Mouse (Mus musculus) thymus, adult 2 months (tissue): ENCODE measurements around the gene Rpl21. TPM values are rescaled to one million over a fixed set of nuclear protein-coding genes. Genes with fewer than 3 reads are reported as not detected.
"Not testable (repeated sequence)": the region's sequence is repeated elsewhere in the genome, so short reads cannot be mapped to it uniquely, and the experiment has no call there.

Source experiments
- DNase-seq: peaks from one replicate; pipeline ENCODE4 v3.0.0; 2021
- H3K27ac ChIP-seq: fragments of 200-500 bp; 2 replicates; pipeline ENCODE4 v1.5.1; 2012; ENCODE audit warnings: low read length, control low read depth; ENCODE audit not compliant: control insufficient read depth, insufficient read depth
- H3K27me3 ChIP-seq: fragments of 200-500 bp; 2 replicates; pipeline ENCODE4 v1.6.1; 2012; ENCODE audit warnings: mild to moderate bottlenecking, low read length, moderate library complexity, mixed read lengths; ENCODE audit not compliant: control insufficient read depth, insufficient read depth
- H3K36me3 ChIP-seq: fragments of 200-500 bp; 2 replicates; pipeline ENCODE4 v1.6.1; 2012; ENCODE audit warnings: mild to moderate bottlenecking, low read length, moderate library complexity; ENCODE audit not compliant: control insufficient read depth, insufficient read depth
- H3K4me1 ChIP-seq: fragments of 200-500 bp; replicated peaks from 2 replicates; pipeline ENCODE4 v1.6.1; 2012; ENCODE audit warnings: low read length; ENCODE audit not compliant: control insufficient read depth, insufficient read depth
- H3K4me3 ChIP-seq: fragments of 200-500 bp; 2 replicates; pipeline ENCODE4 v1.5.1; 2012; ENCODE audit warnings: mild to moderate bottlenecking, low read length, control low read depth, moderate library complexity; ENCODE audit not compliant: control insufficient read depth, insufficient read depth
- CTCF ChIP-seq: fragments of 200-500 bp; IDR thresholded peaks from 2 replicates; pipeline ENCODE4 v1.5.1; 2012; ENCODE audit warnings: mild to moderate bottlenecking, control low read depth, low read length, moderate library complexity, borderline replicate concordance; ENCODE audit not compliant: control insufficient read depth, poor library complexity, insufficient read depth; ENCODE audit errors: extremely low read depth
- POLR2A ChIP-seq: fragments of 200-500 bp; IDR thresholded peaks from 2 replicates; pipeline ENCODE4 v1.6.1; 2012; ENCODE audit warnings: mild to moderate bottlenecking, low read length, control low read depth, moderate library complexity; ENCODE audit not compliant: control insufficient read depth, poor library complexity, insufficient read depth; ENCODE audit errors: extremely low read depth
- WGBS: fragments of 180-500 bp; shearing (Covaris S2); methylation state at CpG from one replicate; pipeline ENCODE4 v1.1.7; 2018; 5-methylcytosine and 5-hydroxymethylcytosine counted together
- polyA plus RNA-seq: library from polyadenylated mRNA; depleted of rRNA; stranded (reverse); fragments of >200 nt; gene quantifications from 2 replicates; pipeline ENCODE4 v1.2.3, GENCODE M21; 2012

The Rpl21 gene
- polyA plus RNA-seq, 1 experiment: 60.9 TPM

- no peaks in the 10 kb centered on the region for H3K36me3 ChIP-seq
- H3K4me3 ChIP-seq: no peak overlapping the region
- H3K27ac ChIP-seq: no peak overlapping the region
- TF ChIP-seq POLR2A (no peak), CTCF (no peak)
- 24% methylated on average over 4 of the region's 4 CpGs for WGBS
- H3K27me3 ChIP-seq: no peaks in the 10 kb centered on the region
- no peak for DNase-seq
- peaks cover 4% of the 10 kb centered on the region; the same call in 1 of the 2 replicates for H3K4me1 ChIP-seq
Observed at GRCm38 (mm10) chr5:146865511-146865910, 32.8 kb downstream of the Rpl21 start.

DNA sequence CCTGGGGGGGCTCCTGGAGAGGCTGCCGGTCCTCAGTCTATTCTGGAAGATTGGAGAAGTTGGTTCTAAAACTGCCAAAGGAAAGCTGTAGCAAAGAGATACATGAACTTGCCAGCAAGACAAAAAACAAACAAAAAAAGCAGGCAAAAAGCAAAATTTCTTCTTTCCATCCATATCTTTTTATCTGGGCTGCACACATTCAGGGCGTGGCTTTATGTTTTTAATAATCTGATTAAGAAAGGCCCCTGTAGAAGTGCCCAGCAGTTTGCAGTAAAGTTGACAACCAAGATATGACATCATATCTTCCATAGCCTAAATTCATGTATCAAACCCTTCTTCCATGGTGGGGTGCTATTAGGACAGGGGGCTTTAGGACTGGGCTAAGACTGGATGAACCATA is 33.6 kb downstream of the Rpl21 start:
- TF ChIP-seq POLR2A (no peak), CTCF (no peak)

DNA sequence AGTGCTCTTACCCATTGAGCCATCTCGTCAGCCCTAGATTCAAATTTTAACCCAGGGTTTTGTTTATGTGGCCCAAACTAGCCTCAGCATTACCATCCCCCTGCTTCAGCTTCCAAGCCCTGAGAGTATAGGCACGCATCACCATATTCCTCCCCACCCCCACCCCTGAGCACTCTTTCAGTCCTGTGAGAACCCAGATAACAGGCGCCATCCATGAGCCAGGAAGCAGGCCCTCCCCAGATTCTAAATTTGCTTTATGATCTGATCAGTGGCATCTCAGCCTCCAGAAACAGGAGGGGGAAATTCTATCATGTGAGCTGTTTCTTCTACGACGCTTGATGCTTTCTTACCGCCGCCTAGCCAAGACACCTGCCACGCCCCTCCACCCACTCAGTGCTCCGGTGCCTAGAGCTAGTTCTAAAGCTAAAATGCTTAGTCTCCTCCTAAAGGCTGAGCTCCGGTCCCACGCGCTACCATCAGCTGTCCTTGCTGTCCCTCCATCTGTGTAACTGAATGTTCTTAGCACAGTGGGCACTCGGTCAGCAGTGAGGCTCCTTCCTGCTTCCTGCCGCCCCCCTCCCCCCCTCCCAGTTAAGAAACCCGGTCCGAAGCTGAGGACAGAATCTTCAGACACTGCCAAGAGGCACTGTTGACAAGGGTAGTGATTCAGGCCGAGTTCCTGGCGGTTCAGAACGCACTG is 34.7 kb downstream of the Rpl21 start:
- 16% methylated on average over 19 of the region's 19 CpGs for WGBS
- Histone ChIP-seq H3K27me3 (no peaks in the 10 kb centered on the region), H3K27ac (peak overlapping the region; percentile 39; the same call in 1 of the 2 replicates), H3K36me3 (no peaks in the 10 kb centered on the region), H3K4me1 (peaks cover 4% of the 10 kb centered on the region; the same call in 1 of the 2 replicates), H3K4me3 (no peak overlapping the region)
- DNase-seq: peak; percentile 55
- TF ChIP-seq POLR2A (no peak), CTCF (no peak)

More for the DNA sequence above, 33.6 kb downstream of the Rpl21 start:
- WGBS: 95% methylated on average over 2 of the region's 2 CpGs
- H3K4me1 ChIP-seq: peaks cover 4% of the 10 kb centered on the region; the same call in 1 of the 2 replicates
- no peaks in the 10 kb centered on the region for H3K36me3 ChIP-seq
- no peak overlapping the region for H3K27ac ChIP-seq
- no peak for DNase-seq
- no peaks in the 10 kb centered on the region for H3K27me3 ChIP-seq
- H3K4me3 ChIP-seq: no peak overlapping the region

DNA sequence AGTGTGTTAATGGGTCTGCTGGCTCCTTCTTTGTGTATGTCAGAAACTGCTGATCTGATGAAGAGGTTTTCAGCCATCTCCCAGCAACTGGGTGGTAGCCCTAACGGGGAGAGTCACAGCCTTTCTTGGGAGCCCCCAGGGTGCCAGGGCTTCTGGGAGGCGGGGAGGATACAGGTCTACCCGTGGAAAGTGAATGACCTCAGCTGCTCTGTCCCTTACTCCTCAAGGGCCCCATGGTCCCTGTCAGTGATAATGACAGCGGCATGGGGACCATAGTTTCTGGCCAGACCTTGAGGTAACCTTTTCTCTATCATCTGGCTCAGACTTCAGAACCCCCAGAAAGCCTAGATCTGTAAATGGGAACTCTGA is 35.2 kb downstream of the Rpl21 start:
- no peak for TF ChIP-seq CTCF
- TF ChIP-seq POLR2A: no peak
- no peak for DNase-seq
- Histone ChIP-seq H3K36me3 (no peaks in the 10 kb centered on the region), H3K27ac (no peak overlapping the region), H3K4me1 (peaks cover 4% of the 10 kb centered on the region; the same call in 1 of the 2 replicates), H3K4me3 (no peak overlapping the region), H3K27me3 (no peaks in the 10 kb centered on the region)
- WGBS: 78% methylated on average over 4 of the region's 4 CpGs

DNA sequence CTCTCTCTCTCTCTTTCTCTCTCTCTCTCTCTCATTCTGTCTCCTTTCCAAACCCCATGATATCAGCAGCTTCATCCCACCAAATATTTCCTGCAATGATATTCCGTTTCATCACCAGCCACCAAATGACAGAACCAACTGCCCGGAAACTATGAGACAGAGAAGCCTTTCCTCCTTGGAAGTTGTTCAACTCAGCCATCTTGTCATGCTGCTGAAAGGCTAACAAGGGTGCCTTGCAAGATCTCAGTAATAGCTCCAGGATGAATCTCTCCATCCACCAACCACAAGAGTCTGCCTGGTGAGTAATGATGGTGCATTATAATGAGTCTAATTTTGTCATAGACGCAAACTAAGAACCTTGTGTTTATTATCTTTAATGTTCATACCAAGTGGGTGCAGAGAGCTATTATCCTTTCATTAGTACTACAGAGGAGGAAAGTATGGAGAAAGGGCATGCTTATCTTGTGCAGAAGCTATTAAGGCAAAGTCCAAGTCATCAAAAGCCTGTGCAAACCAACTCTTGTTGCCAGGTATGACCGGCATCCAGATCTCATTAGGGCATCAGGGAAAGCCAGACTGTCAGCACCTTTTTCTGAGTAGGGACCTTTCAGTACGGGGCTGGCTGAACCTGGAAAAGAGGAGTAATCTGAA is 40.4 kb downstream of the Rpl21 start:
- 94% methylated on average over 5 of the region's 5 CpGs for WGBS
- no peak overlapping the region for H3K27ac ChIP-seq
- no peaks in the 10 kb centered on the region for H3K4me1 ChIP-seq

GRCm38 (mm10) chr5:146876024-146876423 is 43.3 kb downstream of the Rpl21 start:
- WGBS: 92% methylated on average over 2 of the region's 2 CpGs
- H3K36me3 ChIP-seq: no peaks in the 10 kb centered on the region
- no peak overlapping the region for H3K4me3 ChIP-seq
- H3K27me3 ChIP-seq: no peaks in the 10 kb centered on the region
- no peak overlapping the region for H3K27ac ChIP-seq
- TF ChIP-seq POLR2A (no peak), CTCF (no peak)
- H3K4me1 ChIP-seq: no peaks in the 10 kb centered on the region
- no peak for DNase-seq

More for the DNA sequence above, 40.4 kb downstream of the Rpl21 start:
- Histone ChIP-seq H3K4me3 (no peak overlapping the region), H3K27me3 (no peaks in the 10 kb centered on the region), H3K36me3 (no peaks in the 10 kb centered on the region)
- DNase-seq: no peak
- no peak for TF ChIP-seq CTCF
- no peak for TF ChIP-seq POLR2A

DNA sequence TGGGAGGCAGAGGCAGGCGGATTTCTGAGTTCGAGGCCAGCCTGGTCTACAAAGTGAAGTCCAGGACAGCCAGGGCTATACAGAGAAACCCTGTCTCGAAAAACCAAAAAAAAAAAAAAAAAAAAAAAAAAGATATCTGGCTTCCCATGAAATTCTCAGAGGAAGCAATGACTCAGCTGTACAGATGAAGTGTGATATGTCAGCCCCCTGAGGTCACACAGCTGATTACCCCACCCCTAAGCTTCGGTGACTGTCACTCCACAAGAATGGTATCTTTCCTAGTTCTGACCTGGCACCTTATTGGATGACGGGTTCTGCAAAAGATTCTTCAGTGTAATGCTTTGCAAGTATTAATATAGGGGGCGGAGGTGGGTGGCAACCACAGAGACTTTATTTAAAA is 45.2 kb downstream of the Rpl21 start:
- H3K27me3 ChIP-seq, H3K4me3 ChIP-seq, H3K36me3 ChIP-seq, H3K27ac ChIP-seq, H3K4me1 ChIP-seq, DNase-seq: not testable (repeated sequence)
- 60% methylated on average over 6 of the region's 6 CpGs for WGBS
